Mouse (Mus musculus) embryonic facial prominence, embryonic 10.5 days (tissue): ENCODE measurements at regions not wholly inside any gene's neighbourhood (a gene's known extent, or its start where the extent isn't known, plus 50 kb on each side); places are given as distances from the start of the nearest gene placed in this dataset.

Experiments used
- DNase-seq: peaks from one replicate; pipeline ENCODE4 v3.0.0-alpha.2; 2017; ENCODE audit warnings: low spot score
- H3K27ac ChIP-seq: fragments of 300-500 bp; sonication (generic); replicated peaks from 2 replicates; pipeline ENCODE4 v1.5.1; 2016; ENCODE audit warnings: mild to moderate bottlenecking
- H3K27me3 ChIP-seq: fragments of 300-500 bp; sonication (generic); replicated peaks from 2 replicates; pipeline ENCODE4 v1.6.1; 2016; ENCODE audit warnings: low read depth, mild to moderate bottlenecking; ENCODE audit not compliant: poor library complexity, severe bottlenecking
- H3K36me3 ChIP-seq: fragments of 300-500 bp; sonication (generic); replicated peaks from 2 replicates; pipeline ENCODE4 v1.6.1; 2016; ENCODE audit warnings: mild to moderate bottlenecking, moderate library complexity
- H3K4me1 ChIP-seq: fragments of 300-500 bp; sonication (generic); 2 replicates; pipeline ENCODE4 v1.6.1; 2016
- H3K4me3 ChIP-seq: fragments of 300-500 bp; sonication (generic); 2 replicates; pipeline ENCODE4 v1.5.1; 2016; ENCODE audit warnings: mild to moderate bottlenecking, moderate library complexity
- H3K9me3 ChIP-seq: fragments of 300-500 bp; sonication (generic); 2 replicates; pipeline ENCODE4 v1.6.1; 2016; ENCODE audit warnings: mild to moderate bottlenecking
- WGBS: fragments of 180-500 bp; shearing (Covaris S2); methylation state at CpG from one replicate; pipeline ENCODE4 v1.1.7; 2016; 5-methylcytosine and 5-hydroxymethylcytosine counted together

- no peaks in the 10 kb centered on the region for H3K36me3 ChIP-seq
- no peak for DNase-seq
- no peaks in the 10 kb centered on the region for H3K9me3 ChIP-seq
- no peaks in the 10 kb centered on the region for H3K4me1 ChIP-seq
- H3K27me3 ChIP-seq = no peaks in the 10 kb centered on the region
- WGBS = 94% methylated on average over 4 of the region's 4 CpGs
- H3K27ac ChIP-seq = no peak overlapping the region
- no peak overlapping the region for H3K4me3 ChIP-seq
Observed at GRCm38 (mm10) chr3:41491185-41491584, 64.3 kb upstream of the Jade1 start.

- Histone ChIP-seq H3K27ac (no peak overlapping the region), H3K9me3 (no peaks in the 10 kb centered on the region), H3K27me3 (no peaks in the 10 kb centered on the region), H3K36me3 (no peaks in the 10 kb centered on the region), H3K4me3 (no peak overlapping the region), H3K4me1 (no peaks in the 10 kb centered on the region)
- DNase-seq = no peak
Observed at GRCm38 (mm10) chr3:41489998-41490397, 65.5 kb upstream of the Jade1 start.

GRCm38 (mm10) chr3:41489571-41489970 is 66.0 kb upstream of the Jade1 start:
- WGBS = 83% methylated on average over 3 of the region's 3 CpGs
- Histone ChIP-seq H3K4me3 (no peak overlapping the region), H3K27me3 (no peaks in the 10 kb centered on the region), H3K27ac (no peak overlapping the region), H3K36me3 (no peaks in the 10 kb centered on the region), H3K9me3 (no peaks in the 10 kb centered on the region), H3K4me1 (no peaks in the 10 kb centered on the region)
- DNase-seq = no peak

- WGBS = 69% methylated on average over 1 of the region's 1 CpGs
- Histone ChIP-seq H3K9me3 (no peaks in the 10 kb centered on the region), H3K36me3 (no peaks in the 10 kb centered on the region)
Observed at GRCm38 (mm10) chr3:41488229-41488774, 67.2 kb upstream of the Jade1 start.

GRCm38 (mm10) chr3:41484920-41485319 is 70.6 kb upstream of the Jade1 start:
- H3K9me3 ChIP-seq = no peaks in the 10 kb centered on the region
- no peak for DNase-seq
- H3K4me3 ChIP-seq = no peak overlapping the region
- no peaks in the 10 kb centered on the region for H3K27me3 ChIP-seq
- no peaks in the 10 kb centered on the region for H3K4me1 ChIP-seq
- no peaks in the 10 kb centered on the region for H3K36me3 ChIP-seq
- H3K27ac ChIP-seq = no peak overlapping the region
- WGBS = 89% methylated on average over 9 of the region's 9 CpGs

More at GRCm38 (mm10) chr3:41488229-41488774, 67.2 kb upstream of the Jade1 start:
- H3K27me3 ChIP-seq = no peaks in the 10 kb centered on the region
- no peak overlapping the region for H3K4me3 ChIP-seq
- no peak for DNase-seq
- H3K27ac ChIP-seq = no peak overlapping the region
- H3K4me1 ChIP-seq = no peaks in the 10 kb centered on the region

- no peak overlapping the region for H3K27ac ChIP-seq
- H3K4me1 ChIP-seq = no peaks in the 10 kb centered on the region
- 73% methylated on average over 3 of the region's 3 CpGs for WGBS
- H3K36me3 ChIP-seq = no peaks in the 10 kb centered on the region
- H3K4me3 ChIP-seq = no peak overlapping the region
- no peaks in the 10 kb centered on the region for H3K27me3 ChIP-seq
- no peak for DNase-seq
- no peaks in the 10 kb centered on the region for H3K9me3 ChIP-seq
Observed at GRCm38 (mm10) chr3:41483582-41483981, 71.9 kb upstream of the Jade1 start.

GRCm38 (mm10) chr3:41482881-41483494 is 72.5 kb upstream of the Jade1 start:
- Histone ChIP-seq H3K36me3 (no peaks in the 10 kb centered on the region), H3K27me3 (no peaks in the 10 kb centered on the region), H3K4me1 (no peaks in the 10 kb centered on the region), H3K9me3 (no peaks in the 10 kb centered on the region), H3K27ac (no peak overlapping the region), H3K4me3 (no peak overlapping the region)
- DNase-seq = no peak
- WGBS = 85% methylated on average over 5 of the region's 5 CpGs

GRCm38 (mm10) chr3:41480186-41480585 is 75.3 kb upstream of the Jade1 start:
- H3K27ac ChIP-seq = no peak overlapping the region
- H3K36me3 ChIP-seq = no peaks in the 10 kb centered on the region
- no peaks in the 10 kb centered on the region for H3K4me1 ChIP-seq
- DNase-seq = no peak
- H3K27me3 ChIP-seq = no peaks in the 10 kb centered on the region
- WGBS = 86% methylated on average over 3 of the region's 3 CpGs
- H3K4me3 ChIP-seq = no peak overlapping the region
- H3K9me3 ChIP-seq = no peaks in the 10 kb centered on the region

GRCm38 (mm10) chr3:41478971-41479370 is 76.6 kb upstream of the Jade1 start:
- Histone ChIP-seq H3K4me1 (no peaks in the 10 kb centered on the region), H3K27ac (no peak overlapping the region), H3K36me3 (no peaks in the 10 kb centered on the region), H3K9me3 (no peaks in the 10 kb centered on the region), H3K4me3 (no peak overlapping the region), H3K27me3 (no peaks in the 10 kb centered on the region)
- WGBS = 89% methylated on average over 2 of the region's 2 CpGs
- DNase-seq = no peak

- H3K27me3 ChIP-seq = no peaks in the 10 kb centered on the region
- 93% methylated on average over 6 of the region's 6 CpGs for WGBS
- no peak overlapping the region for H3K27ac ChIP-seq
- no peaks in the 10 kb centered on the region for H3K9me3 ChIP-seq
- no peaks in the 10 kb centered on the region for H3K4me1 ChIP-seq
- no peaks in the 10 kb centered on the region for H3K36me3 ChIP-seq
- DNase-seq = no peak
- H3K4me3 ChIP-seq = no peak overlapping the region
Observed at GRCm38 (mm10) chr3:41476516-41476915, 79.0 kb upstream of the Jade1 start.

- Histone ChIP-seq H3K27me3 (no peaks in the 10 kb centered on the region), H3K36me3 (no peaks in the 10 kb centered on the region), H3K4me3 (no peak overlapping the region), H3K9me3 (no peaks in the 10 kb centered on the region), H3K4me1 (no peaks in the 10 kb centered on the region), H3K27ac (no peak overlapping the region)
- no peak for DNase-seq
- WGBS = 93% methylated on average over 3 of the region's 3 CpGs
Observed at GRCm38 (mm10) chr3:41472586-41472985, 82.9 kb upstream of the Jade1 start.

GRCm38 (mm10) chr3:41469106-41469505 is 86.4 kb upstream of the Jade1 start:
- no peaks in the 10 kb centered on the region for H3K9me3 ChIP-seq
- WGBS = 83% methylated on average over 6 of the region's 6 CpGs
- DNase-seq = no peak
- H3K4me3 ChIP-seq = no peak overlapping the region
- no peaks in the 10 kb centered on the region for H3K36me3 ChIP-seq
- no peaks in the 10 kb centered on the region for H3K4me1 ChIP-seq
- H3K27ac ChIP-seq = no peak overlapping the region
- H3K27me3 ChIP-seq = no peaks in the 10 kb centered on the region

GRCm38 (mm10) chr3:41467857-41468256 is 87.7 kb upstream of the Jade1 start:
- no peaks in the 10 kb centered on the region for H3K9me3 ChIP-seq
- no peak for DNase-seq
- no peak overlapping the region for H3K27ac ChIP-seq
- no peaks in the 10 kb centered on the region for H3K4me1 ChIP-seq
- H3K36me3 ChIP-seq = no peaks in the 10 kb centered on the region
- no peak overlapping the region for H3K4me3 ChIP-seq
- no peaks in the 10 kb centered on the region for H3K27me3 ChIP-seq
- WGBS = 76% methylated on average over 1 of the region's 1 CpGs
